Mouse (Mus musculus): ENCODE data around the gene 9330161L09Rik.
"Not testable (repeated sequence)": the region's sequence is repeated elsewhere in the genome, so short reads cannot be mapped to it uniquely, and the experiment has no call there.

Gene 9330161L09Rik

GRCm38 (mm10) chr12:103407720-103408119 is at the start of gene 9330161L09Rik:
TSS of gene 9330161L09Rik (minus strand) at chr12:103407820.
- no peak for DNase-seq

GRCm38 (mm10) chr12:103457140-103457539 is 49.5 kb upstream of the 9330161L09Rik start, which contains the start of gene Ifi27l2b:
TSS of gene Ifi27l2b (minus strand) at chr12:103457223.
- DNase-seq, result no peak

GRCm38 (mm10) chr12:103456727-103457126 is 49.1 kb upstream of the 9330161L09Rik start:
- not testable (repeated sequence) for DNase-seq

GRCm38 (mm10) chr12:103453361-103453760 is 45.7 kb upstream of the 9330161L09Rik start:
- DNase-seq, result no peak

- no peak for DNase-seq
Measured at GRCm38 (mm10) chr12:103445060-103445459, 37.4 kb upstream of the 9330161L09Rik start.

GRCm38 (mm10) chr12:103444261-103444660 is 36.6 kb upstream of the 9330161L09Rik start:
- DNase-seq, result not testable (repeated sequence)

- no peak for DNase-seq
Measured at GRCm38 (mm10) chr12:103443524-103443923, 35.9 kb upstream of the 9330161L09Rik start, which contains the start of gene Ifi27l2a. TSS of gene Ifi27l2a (minus strand) at chr12:103443680.

GRCm38 (mm10) chr12:103437601-103438000 is 30.0 kb upstream of the 9330161L09Rik start:
- no peak for DNase-seq

GRCm38 (mm10) chr12:103434861-103435260 is 27.2 kb upstream of the 9330161L09Rik start:
- DNase-seq, result no peak

GRCm38 (mm10) chr12:103433986-103434731 is 26.5 kb upstream of the 9330161L09Rik start, which contains the start of gene Ifi27:
TSS of gene Ifi27 (plus strand) at chr12:103434211.
- no peak for DNase-seq

GRCm38 (mm10) chr12:103433430-103433829 is 25.8 kb upstream of the 9330161L09Rik start:
- no peak for DNase-seq

GRCm38 (mm10) chr12:103426710-103427109 is 19.1 kb upstream of the 9330161L09Rik start:
- DNase-seq, result no peak

- peak; percentile 98 for DNase-seq
Measured at GRCm38 (mm10) chr12:103425729-103426470, 18.3 kb upstream of the 9330161L09Rik start, which contains the start of gene Ddx24. TSS of gene Ddx24 (minus strand) at chr12:103425830.

- no peak for DNase-seq
Measured at GRCm38 (mm10) chr12:103425016-103425728, 17.6 kb upstream of the 9330161L09Rik start.

- no peak for DNase-seq
Measured at GRCm38 (mm10) chr12:103408144-103408543, 524 bp upstream of the 9330161L09Rik start.

GRCm38 (mm10) chr12:103404131-103404530 is 3.5 kb downstream of the 9330161L09Rik start:
- no peak for DNase-seq

GRCm38 (mm10) chr12:103396751-103397150 is 10.9 kb downstream of the 9330161L09Rik start:
- DNase-seq, result no peak

GRCm38 (mm10) chr12:103395486-103396275 is 11.9 kb downstream of the 9330161L09Rik start:
- DNase-seq, result no peak

GRCm38 (mm10) chr12:103393528-103393927 is 14.1 kb downstream of the 9330161L09Rik start:
- no peak for DNase-seq

GRCm38 (mm10) chr12:103391098-103391497 is 16.5 kb downstream of the 9330161L09Rik start:
- DNase-seq, result no peak

- DNase-seq, result no peak
Measured at GRCm38 (mm10) chr12:103389982-103390381, 17.6 kb downstream of the 9330161L09Rik start.

- no peak for DNase-seq
Measured at GRCm38 (mm10) chr12:103389348-103389727, 18.3 kb downstream of the 9330161L09Rik start.

Measured in embryo, embryonic 11 days (tissue).